Mouse (Mus musculus) ES-E14 (cell line): Measurements from ENCODE around the gene Cadm2. TPM values are rescaled to one million over a fixed set of nuclear protein-coding genes. Genes with fewer than 3 reads are reported as not detected.

ENCODE experiments used
- DNase-seq: peaks from one replicate; pipeline ENCODE4 v3.0.0-alpha.2; 2013; ENCODE audit warnings: low read depth, low spot score
- H3K27ac ChIP-seq: 2 replicates; pipeline ENCODE4 v1.5.1; 2012; ENCODE audit warnings: low read depth, mild to moderate bottlenecking, low read length, moderate library complexity, mixed read lengths; ENCODE audit not compliant: poor library complexity, insufficient read depth, severe bottlenecking
- H3K36me3 ChIP-seq: 2 replicates; pipeline ENCODE4 v1.6.1; 2012; ENCODE audit warnings: mild to moderate bottlenecking, low read length, moderate library complexity, mixed read lengths; ENCODE audit not compliant: control insufficient read depth, poor library complexity, insufficient read depth, severe bottlenecking
- H3K4me1 ChIP-seq, 2 experiments: fragments of 150-350 bp in 1 of 2; sonication (generic) in 1 of 2; 2 replicates each; pipeline ENCODE4 v1.6.1; 2012; ENCODE audit warnings: low read length in 2 of 2, mild to moderate bottlenecking in 1 of 2, mixed read lengths in 1 of 2; ENCODE audit not compliant: control insufficient read depth in 2 of 2, insufficient read depth in 2 of 2, poor library complexity in 1 of 2
- H3K4me3 ChIP-seq, 2 experiments: fragments of 150-350 bp in 1 of 2; sonication (generic) in 1 of 2; 2 replicates each; pipeline ENCODE4 v1.5.1; 2012; ENCODE audit warnings: low read length in 2 of 2, low read depth in 1 of 2, mild to moderate bottlenecking in 1 of 2, mixed read lengths in 1 of 2; ENCODE audit not compliant: insufficient read depth in 1 of 2, poor library complexity in 1 of 2, severe bottlenecking in 1 of 2
- H3K9ac ChIP-seq: 2 replicates; pipeline ENCODE4 v1.6.1; 2012; ENCODE audit warnings: low read depth, mild to moderate bottlenecking, low read length, mixed read lengths; ENCODE audit not compliant: poor library complexity, insufficient read depth, severe bottlenecking
- H3K9me3 ChIP-seq: fragments of 150-350 bp; sonication (generic); 2 replicates; pipeline ENCODE4 v1.6.1; 2012; ENCODE audit warnings: low read depth, mild to moderate bottlenecking, low read length; ENCODE audit not compliant: control insufficient read depth, insufficient read depth
- CHD2 ChIP-seq: IDR thresholded peaks from 2 replicates; pipeline ENCODE4 v1.6.1; 2014; ENCODE audit warnings: mild to moderate bottlenecking, low read depth, low read length, inconsistent platforms
- HCFC1 ChIP-seq: IDR thresholded peaks from 2 replicates; pipeline ENCODE4 v1.6.1; 2012; ENCODE audit warnings: low read length, inconsistent platforms, borderline replicate concordance; ENCODE audit not compliant: insufficient read depth
- MAFK ChIP-seq: IDR thresholded peaks from 2 replicates; pipeline ENCODE4 v1.6.1; 2014; ENCODE audit warnings: mild to moderate bottlenecking, low read depth, low read length, inconsistent platforms; ENCODE audit not compliant: insufficient read depth
- ZC3H11A ChIP-seq: IDR thresholded peaks from 2 replicates; pipeline ENCODE4 v1.6.1; 2012; ENCODE audit warnings: low read depth, mild to moderate bottlenecking, inconsistent platforms, low read length, borderline replicate concordance
- ZNF384 ChIP-seq: IDR thresholded peaks from 2 replicates; pipeline ENCODE4 v1.6.1; 2012; ENCODE audit warnings: low read depth, low read length, inconsistent platforms
- in situ Hi-C, 2 experiments: fragments of 600-800 bp; cut with MboI; formaldehyde crosslinking; loops; one replicate each; pipeline ENCODE4 v1.15.1; 2025; ENCODE audit warnings: low sequenced_read_pairs in 2 of 2, inconsistent platforms in 1 of 2; ENCODE audit not compliant: unreplicated experiment in 2 of 2
- total RNA-seq: library from RNA; depleted of rRNA; stranded (reverse); fragments of 300-350 nt; gene quantifications from 2 replicates; pipeline ENCODE4 v1.2.3, GENCODE M21; 2012

Cadm2 gene
- total RNA-seq, 1 experiment, result 0.09 TPM

- H3K9me3 ChIP-seq, result no peaks in the 10 kb centered on the region
- H3K36me3 ChIP-seq, result no peaks in the 10 kb centered on the region
- H3K9ac ChIP-seq, result no peak overlapping the region
- H3K4me1 ChIP-seq, result no peaks in the 10 kb centered on the region
- DNase-seq, result no peak
- no peak for TF ChIP-seq HCFC1
- no peak for TF ChIP-seq ZNF384
- no peak for TF ChIP-seq MAFK
- TF ChIP-seq CHD2, result no peak
- TF ChIP-seq ZC3H11A, result no peak
- H3K4me3 ChIP-seq, result no peak overlapping the region
- no peak overlapping the region for H3K27ac ChIP-seq
- in situ Hi-C loops, result no loop called here
These were observed 633.8 kb downstream of the Cadm2 start for GRCm38 (mm10) chr16:66986879-66987278.

GRCm38 (mm10) chr16:66970912-66971311 is 649.8 kb downstream of the Cadm2 start:
- no peaks in the 10 kb centered on the region for H3K4me1 ChIP-seq
- TF ChIP-seq HCFC1 (no peak), ZNF384 (no peak), MAFK (no peak), CHD2 (no peak), ZC3H11A (no peak)
- H3K27ac ChIP-seq, result no peak overlapping the region
- DNase-seq, result no peak
- in situ Hi-C loops, result no loop called here
- H3K36me3 ChIP-seq, result no peaks in the 10 kb centered on the region
- H3K9me3 ChIP-seq, result no peaks in the 10 kb centered on the region
- H3K4me3 ChIP-seq, result no peak overlapping the region
- H3K9ac ChIP-seq, result no peak overlapping the region

- H3K27ac ChIP-seq, result no peak overlapping the region
- H3K4me1 ChIP-seq, result no peaks in the 10 kb centered on the region
- H3K9me3 ChIP-seq, result no peaks in the 10 kb centered on the region
- no peak overlapping the region for H3K4me3 ChIP-seq
- DNase-seq, result no peak
- TF ChIP-seq HCFC1 (no peak), ZNF384 (no peak), MAFK (no peak), ZC3H11A (no peak), CHD2 (no peak)
- in situ Hi-C loops, result no loop called here
- no peaks in the 10 kb centered on the region for H3K36me3 ChIP-seq
- H3K9ac ChIP-seq, result no peak overlapping the region
These were observed 651.1 kb downstream of the Cadm2 start for GRCm38 (mm10) chr16:66969520-66970144.

- Histone ChIP-seq H3K9ac (no peak overlapping the region), H3K27ac (no peak overlapping the region), H3K9me3 (no peaks in the 10 kb centered on the region), H3K4me3 (no peak overlapping the region), H3K4me1 (no peaks in the 10 kb centered on the region), H3K36me3 (no peaks in the 10 kb centered on the region)
- in situ Hi-C loops, result no loop called here
- DNase-seq, result no peak
- TF ChIP-seq MAFK (no peak), HCFC1 (no peak), ZNF384 (no peak), ZC3H11A (no peak), CHD2 (no peak)
These were observed 652.4 kb downstream of the Cadm2 start for GRCm38 (mm10) chr16:66968336-66968735.

- no peaks in the 10 kb centered on the region for H3K4me1 ChIP-seq
- in situ Hi-C loops, result no loop called here
These were observed 653.0 kb downstream of the Cadm2 start for GRCm38 (mm10) chr16:66967686-66968085.

More at GRCm38 (mm10) chr16:66967686-66968085, 653.0 kb downstream of the Cadm2 start:
- DNase-seq, result no peak
- Histone ChIP-seq H3K4me3 (no peak overlapping the region), H3K9ac (no peak overlapping the region), H3K36me3 (no peaks in the 10 kb centered on the region), H3K9me3 (no peaks in the 10 kb centered on the region), H3K27ac (no peak overlapping the region)
- TF ChIP-seq CHD2 (no peak), ZNF384 (no peak)
